In the genomic region with DNA sequence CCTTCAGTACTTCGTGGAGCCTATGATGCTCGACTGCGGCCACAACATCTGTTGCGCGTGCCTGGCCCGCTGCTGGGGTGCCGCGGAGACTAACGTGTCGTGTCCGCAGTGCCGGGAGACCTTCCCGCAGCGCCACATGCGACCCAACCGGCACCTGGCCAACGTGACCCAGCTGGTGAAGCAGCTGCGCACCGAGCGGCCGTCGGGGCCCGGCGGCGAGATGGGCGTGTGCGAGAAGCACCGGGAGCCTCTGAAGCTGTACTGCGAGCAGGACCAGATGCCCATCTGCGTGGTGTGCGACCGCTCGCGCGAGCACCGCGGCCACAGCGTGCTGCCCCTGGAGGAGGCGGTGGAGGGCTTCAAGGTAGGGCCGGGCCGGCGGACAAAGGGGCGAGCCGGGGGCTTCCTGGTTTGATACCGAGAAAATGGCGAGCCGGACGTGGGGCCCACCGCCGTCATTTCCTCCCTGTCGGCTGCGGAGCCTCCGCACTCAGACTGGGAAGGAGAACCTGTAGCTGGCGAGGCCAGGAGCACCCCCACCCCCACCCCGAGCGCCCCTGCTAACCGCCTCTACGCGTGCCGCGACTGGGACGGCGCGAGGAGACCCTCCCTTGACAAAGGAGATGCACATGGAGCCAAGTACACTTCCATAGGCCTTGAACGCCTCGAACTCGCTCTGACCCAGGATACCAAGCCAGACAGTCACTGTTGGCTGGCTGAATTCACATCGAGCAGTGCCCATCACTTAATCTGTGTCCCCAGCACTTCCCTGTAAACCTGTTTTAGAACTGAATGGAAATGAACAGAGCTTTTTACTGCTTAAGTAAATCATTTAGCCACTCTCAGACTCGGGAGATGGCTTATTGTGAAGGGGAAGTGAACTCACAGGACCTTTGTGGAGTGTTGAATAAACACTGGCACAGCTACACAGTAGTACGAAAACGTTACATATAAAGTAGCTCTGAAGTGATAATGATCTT, we compare ENCODE assay signal across 8 mouse cellular contexts. TPM values are rescaled to one million over a fixed set of nuclear protein-coding genes. Genes with fewer than 3 reads are reported as not detected.
DNase-seq lines count a peak whose midpoint lies in the region; ATAC-seq and TF ChIP-seq lines count a peak whose summit lies in the region.

No protein-coding gene starts in this region.

- no peak for TF ChIP-seq POLR2A in cortical plate, adult 2 months (IDR thresholded peaks at IDR 0.05; ENCODE audit: extremely low read depth, insufficient read depth, low read length)

- peaks cover 40% of the 10 kb centered on the region for H3K36me3 ChIP-seq in kidney, embryonic 14.5 days (ENCODE audit: control insufficient read depth, insufficient read depth, low read length)
- H3K36me3 ChIP-seq in lung, embryonic 15.5 days: peaks cover 36% of the 10 kb centered on the region
- H3K36me3 ChIP-seq in neural tube, embryonic 15.5 days: peaks cover 31% of the 10 kb centered on the region

- H3K9me3 ChIP-seq in kidney, embryonic 14.5 days (ENCODE audit: control insufficient read depth, low read length): no peaks in the 10 kb centered on the region
- no peaks in the 10 kb centered on the region for H3K9me3 ChIP-seq in lung, embryonic 15.5 days
- no peaks in the 10 kb centered on the region for H3K9me3 ChIP-seq in neural tube, embryonic 15.5 days (replicated peaks)

- H3K9ac ChIP-seq in kidney, embryonic 14.5 days (ENCODE audit: low read depth, low read length): peak overlapping the region; percentile 90
- H3K9ac ChIP-seq in lung, embryonic 15.5 days: peak overlapping the region; percentile 96
- peak overlapping the region; percentile 84 for H3K9ac ChIP-seq in neural tube, embryonic 15.5 days (replicated peaks)

- intact Hi-C loops in gastrocnemius, postnatal 36 days (cut with DNase I): no loop called here

- DNase-seq in CD4-positive helper T cell, adult 2 months (ENCODE audit: low read depth, low spot score): peak; percentile 84
- DNase-seq in R1 (ENCODE audit: low read depth, low spot score): peak; percentile 70
- peak; percentile 42 to 43 for DNase-seq in gastrocnemius, postnatal 36 days
- peak; percentile 85 for DNase-seq in thymus, postnatal 25 days

- no peaks in the 10 kb centered on the region for H3K27me3 ChIP-seq in kidney, embryonic 14.5 days (ENCODE audit: control insufficient read depth, insufficient read depth, low read length)
- H3K27me3 ChIP-seq in lung, embryonic 15.5 days: no peaks in the 10 kb centered on the region
- no peaks in the 10 kb centered on the region for H3K27me3 ChIP-seq in neural tube, embryonic 15.5 days (replicated peaks)

- H3K27ac ChIP-seq in cortical plate, adult 2 months (ENCODE audit: insufficient read depth, low read length): 0 out of 2 replicates have a peak overlapping the region, but pooled peaks have one; percentile 1
- peak overlapping the region; percentile 92 for H3K27ac ChIP-seq in kidney, embryonic 14.5 days (ENCODE audit: low read depth, low read length)
- peak overlapping the region; percentile 99 for H3K27ac ChIP-seq in lung, embryonic 15.5 days
- peak overlapping the region; percentile 97 for H3K27ac ChIP-seq in neural tube, embryonic 15.5 days (replicated peaks)

- H3K4me1 ChIP-seq in cortical plate, adult 2 months (ENCODE audit: control insufficient read depth, insufficient read depth, low read length): peaks cover 1% of the 10 kb centered on the region; the same call in 1 of the 2 replicates
- peaks cover 28% of the 10 kb centered on the region for H3K4me1 ChIP-seq in kidney, embryonic 14.5 days (ENCODE audit: control insufficient read depth, insufficient read depth, low read length)
- H3K4me1 ChIP-seq in lung, embryonic 15.5 days: peaks cover 24% of the 10 kb centered on the region
- H3K4me1 ChIP-seq in neural tube, embryonic 15.5 days: peaks cover 38% of the 10 kb centered on the region

- TF ChIP-seq CTCF in cortical plate, adult 2 months (IDR thresholded peaks at IDR 0.05; ENCODE audit: extremely low read depth, insufficient read depth, low read length): no peak

- ATAC-seq in kidney, embryonic 14.5 days (ENCODE audit: low FRiP score, low TSS enrichment): peak; percentile 34
- ATAC-seq in lung, embryonic 15.5 days (ENCODE audit: borderline replicate concordance, extremely low read depth, low FRiP score, low TSS enrichment): peak; percentile 56
- ATAC-seq in neural tube, embryonic 15.5 days (ENCODE audit: low FRiP score): peak; percentile 53

- H3K4me3 ChIP-seq in cortical plate, adult 2 months (ENCODE audit: insufficient read depth, low read length): peak overlapping the region; percentile 75
- H3K4me3 ChIP-seq in kidney, embryonic 14.5 days (ENCODE audit: low read length): peak overlapping the region; percentile 98
- peak overlapping the region; percentile 100 for H3K4me3 ChIP-seq in lung, embryonic 15.5 days
- peak overlapping the region; percentile 100 for H3K4me3 ChIP-seq in neural tube, embryonic 15.5 days (replicated peaks)

- WGBS in kidney, embryonic 14.5 days: under 1% methylated on average over 71 of the region's 71 CpGs
- 1% methylated on average over 68 of the region's 71 CpGs for WGBS in lung, embryonic 15.5 days
- under 1% methylated on average over 71 of the region's 71 CpGs for WGBS in neural tube, embryonic 15.5 days

- peak overlapping the region; percentile 49 for H3K4me2 ChIP-seq in kidney, embryonic 14.5 days (replicated peaks; ENCODE audit: low read depth, low read length)
- H3K4me2 ChIP-seq in lung, embryonic 15.5 days: peak overlapping the region; percentile 84
- peak overlapping the region; percentile 84 for H3K4me2 ChIP-seq in neural tube, embryonic 15.5 days

RNA-seq across cellular contexts. Expression of gene Trim27, which starts 1.6 kb away (rescaled TPM):
- 30.4 and 30.5 TPM in 2 replicates for polyA plus RNA-seq in cortical plate, adult 2 months (2012; rRNA removed)
- 10 to 100 TPM; 19.8 to 20.7 TPM for total RNA-seq in gastrocnemius, postnatal 36 days (2021)
- 145 and 164 TPM in 2 replicates for polyA plus RNA-seq in kidney, embryonic 14.5 days (2014; fragmentation: Nextera tagmentation; extraction: Ambion mirVana)
- polyA plus RNA-seq in lung, embryonic 15.5 days (2015; fragmentation: Nextera tagmentation; extraction: Ambion mirVana): 147 and 148 TPM in 2 replicates
- polyA plus RNA-seq in neural tube, embryonic 15.5 days (2015; fragmentation: Nextera tagmentation; extraction: Ambion mirVana): 76.1 and 94.7 TPM in 2 replicates

RNA-seq across cellular contexts. Expression of gene Olfr1368, which starts 35.2 kb away (rescaled TPM):
- not detected in 2 replicates for polyA plus RNA-seq in cortical plate, adult 2 months (2012; rRNA removed)
- not detected for total RNA-seq in gastrocnemius, postnatal 36 days (2021)
- polyA plus RNA-seq in kidney, embryonic 14.5 days (2014; fragmentation: Nextera tagmentation; extraction: Ambion mirVana): not detected in 2 replicates
- not detected in 2 replicates for polyA plus RNA-seq in lung, embryonic 15.5 days (2015; fragmentation: Nextera tagmentation; extraction: Ambion mirVana)
- polyA plus RNA-seq in neural tube, embryonic 15.5 days (2015; fragmentation: Nextera tagmentation; extraction: Ambion mirVana): not detected in 2 replicates

RNA-seq across cellular contexts. Expression of gene Olfr263, which starts 51.4 kb away (rescaled TPM):
- polyA plus RNA-seq in cortical plate, adult 2 months (2012; rRNA removed): not detected in 2 replicates
- total RNA-seq in gastrocnemius, postnatal 36 days (2021): not detected
- polyA plus RNA-seq in kidney, embryonic 14.5 days (2014; fragmentation: Nextera tagmentation; extraction: Ambion mirVana): not detected in 2 replicates
- polyA plus RNA-seq in lung, embryonic 15.5 days (2015; fragmentation: Nextera tagmentation; extraction: Ambion mirVana): not detected in 2 replicates
- polyA plus RNA-seq in neural tube, embryonic 15.5 days (2015; fragmentation: Nextera tagmentation; extraction: Ambion mirVana): not detected in 2 replicates

Comparison
In these comparisons a context has a peak if more than half of its experiments do, and no peak if none do; other contexts are left out.
1. Peak in every context shown above with its lines: DNase-seq, ATAC-seq, H3K4me3 ChIP-seq and H3K27ac ChIP-seq.
2. H3K27ac ChIP-seq: peak in every context shown above with its lines; median percentile 99 in lung, embryonic 15.5 days; 97 in neural tube, embryonic 15.5 days; 92 in kidney, embryonic 14.5 days; 1 in cortical plate, adult 2 months.